Mouse (Mus musculus): ENCODE data around the gene Npas1.

Npas1 gene

GRCm38 (mm10) chr7:16477628-16478027 lies at the start of gene Npas1:
Npas1 (minus strand) TSS chr7:16477728.
- DNase-seq (ENCODE audit: low spot score in 2 of 2), result no peak

- no peak for DNase-seq (ENCODE audit: low spot score in 2 of 2)
Observed at GRCm38 (mm10) chr7:16525995-16526394, 48.5 kb upstream of the Npas1 start.

GRCm38 (mm10) chr7:16525448-16525847 lies 47.9 kb upstream of the Npas1 start:
- DNase-seq (ENCODE audit: low spot score in 2 of 2), result no peak

DNA sequence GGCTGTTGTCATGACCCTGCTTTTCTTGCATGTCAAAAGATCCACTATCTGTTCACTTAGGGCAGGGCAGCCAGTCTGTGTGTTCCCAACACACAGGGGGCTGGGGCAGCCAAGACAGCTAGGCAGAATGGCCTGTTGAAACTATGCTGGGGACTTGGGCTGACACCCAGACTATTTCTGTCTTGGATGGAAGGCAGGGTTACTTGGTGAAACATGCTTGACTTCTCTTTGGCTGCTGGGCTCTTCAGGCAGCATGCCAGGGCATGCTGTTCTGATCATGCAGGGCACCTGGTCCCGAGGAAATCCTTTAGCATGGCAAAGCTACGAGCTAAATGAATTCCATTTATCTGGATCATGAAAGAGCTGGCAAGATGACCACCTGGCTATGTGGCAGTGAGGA lies 46.8 kb upstream of the Npas1 start:
- no peak for DNase-seq (ENCODE audit: low spot score in 2 of 2)

GRCm38 (mm10) chr7:16519310-16519709 lies 41.8 kb upstream of the Npas1 start:
- no peak for DNase-seq (ENCODE audit: low spot score in 2 of 2)

DNA sequence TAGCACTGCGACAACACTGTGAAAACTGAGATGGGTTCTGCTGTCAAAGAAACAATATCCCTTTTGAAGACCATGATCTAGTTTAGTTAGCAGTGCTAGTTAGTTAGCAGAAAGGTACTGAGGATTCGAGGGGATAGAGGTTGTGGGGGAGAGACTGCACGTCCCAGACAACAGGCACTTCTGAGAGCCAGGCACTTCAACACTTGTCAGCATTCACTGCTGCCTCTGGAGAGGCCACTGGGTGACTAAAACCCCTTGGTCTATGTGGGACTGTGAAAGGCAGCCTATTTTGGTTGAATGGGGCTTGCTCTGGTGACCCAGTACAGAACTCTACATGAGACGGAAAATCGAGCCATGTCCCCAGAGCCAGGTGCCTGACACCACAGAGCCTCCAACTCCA lies 39.7 kb upstream of the Npas1 start:
- no peak for DNase-seq (ENCODE audit: low spot score in 2 of 2)

- DNase-seq (ENCODE audit: low spot score in 2 of 2), result peak; percentile 63 to 71
Observed at GRCm38 (mm10) chr7:16507284-16507683, 29.8 kb upstream of the Npas1 start.

DNA sequence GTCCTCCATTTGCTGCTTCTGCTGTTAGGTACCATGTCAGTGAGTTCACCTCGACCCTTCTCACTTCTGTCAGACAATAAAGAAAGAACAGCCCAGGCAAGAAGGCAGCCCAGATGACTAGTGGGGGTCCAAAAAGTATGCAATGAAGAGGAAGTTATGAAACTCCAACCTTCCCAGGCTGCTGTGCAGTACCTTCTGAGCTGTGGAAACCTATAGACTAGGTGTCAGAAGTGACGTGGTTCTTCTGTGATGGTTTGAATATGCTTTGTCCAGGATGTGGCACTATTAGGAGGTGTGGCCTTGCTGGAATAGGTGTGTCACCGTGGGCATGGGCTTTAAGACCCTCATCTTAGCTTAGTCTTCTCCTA lies 27.7 kb upstream of the Npas1 start:
- no peak for DNase-seq (ENCODE audit: low spot score in 2 of 2)

DNA sequence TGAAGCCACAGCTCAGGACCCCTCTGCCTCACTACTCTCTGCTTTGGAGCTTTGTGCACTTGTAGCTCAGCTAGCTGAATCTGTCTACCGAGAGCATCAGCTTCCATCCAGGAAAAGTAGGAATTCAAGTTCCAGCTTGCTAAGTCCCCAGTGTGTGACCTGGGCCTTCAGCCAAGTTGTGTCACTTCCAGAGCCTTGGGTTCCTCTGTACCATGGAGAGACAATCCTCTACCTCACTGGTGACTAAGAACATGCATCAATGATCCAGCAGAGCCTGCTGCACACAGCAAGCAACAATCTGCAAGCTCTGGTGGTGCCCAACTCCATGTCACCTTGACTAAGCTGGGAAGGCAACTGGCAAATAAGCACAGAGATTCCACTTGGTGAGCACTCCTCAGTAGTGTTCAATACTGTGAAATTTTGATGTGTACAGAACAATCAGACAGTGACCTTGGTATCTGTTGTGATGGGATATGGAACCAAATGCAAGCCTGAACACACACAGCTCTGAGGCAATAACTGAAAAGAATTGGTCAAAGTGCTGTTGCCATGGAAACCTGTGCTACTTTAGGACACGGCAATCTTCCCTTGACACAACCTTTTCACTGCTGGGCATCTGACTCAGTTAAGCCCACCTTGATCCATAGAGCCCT lies 27.2 kb upstream of the Npas1 start:
- no peak for DNase-seq (ENCODE audit: low spot score in 2 of 2)

DNA sequence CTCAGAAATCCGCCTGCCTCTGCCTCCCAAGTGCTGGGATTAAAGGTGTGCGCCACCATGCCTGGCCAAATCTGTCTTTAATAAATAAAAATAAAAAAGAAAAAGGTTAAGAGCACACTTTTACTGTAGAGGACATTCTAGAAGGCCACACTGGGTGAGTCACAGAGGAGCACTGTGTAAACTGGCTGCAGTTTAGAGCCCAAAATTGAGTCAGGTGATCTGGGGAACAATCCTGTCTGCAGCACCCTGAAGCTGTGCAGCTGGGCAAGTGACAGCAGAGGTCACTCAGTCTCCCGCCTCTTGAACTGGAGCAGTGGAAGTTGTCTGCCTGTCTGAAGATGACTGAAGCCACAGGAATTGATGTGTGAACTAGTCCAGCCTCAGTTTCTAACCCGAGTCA lies 24.0 kb upstream of the Npas1 start:
- no peak for DNase-seq (ENCODE audit: low spot score in 2 of 2)

GRCm38 (mm10) chr7:16499671-16500104 lies 22.2 kb upstream of the Npas1 start:
- DNase-seq (ENCODE audit: low spot score in 2 of 2), result no peak

DNA sequence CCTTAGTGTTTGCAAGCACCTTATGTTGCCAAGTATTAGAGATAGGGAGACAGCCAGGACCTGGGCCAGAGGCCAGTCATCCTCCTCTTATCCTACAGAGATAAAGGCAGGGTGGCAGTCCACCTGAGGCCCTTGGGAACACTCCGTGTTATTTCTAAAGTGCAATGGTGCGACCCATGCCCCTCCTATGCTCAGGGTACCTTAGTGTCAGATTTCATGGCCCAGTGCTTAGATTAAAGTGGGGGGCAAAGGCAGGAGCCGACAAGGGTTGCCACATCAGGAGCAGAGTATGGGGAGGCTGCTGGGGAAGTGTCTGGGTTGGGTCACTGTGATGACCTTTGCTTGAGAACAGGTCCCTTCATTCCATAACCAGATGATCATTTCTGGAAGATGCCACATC lies 18.7 kb upstream of the Npas1 start:
- no peak for DNase-seq (ENCODE audit: low spot score in 2 of 2)

- DNase-seq (ENCODE audit: low spot score in 2 of 2), result peak in 1 of 2 experiments; percentile 17
Observed at GRCm38 (mm10) chr7:16493361-16493760, 15.8 kb upstream of the Npas1 start.

GRCm38 (mm10) chr7:16492211-16492610 lies 14.7 kb upstream of the Npas1 start:
- no peak for DNase-seq (ENCODE audit: low spot score in 2 of 2)

- DNase-seq (ENCODE audit: low spot score in 2 of 2), result peak; percentile 43 to 49
Observed at GRCm38 (mm10) chr7:16491759-16492158, 14.2 kb upstream of the Npas1 start.

- no peak for DNase-seq (ENCODE audit: low spot score in 2 of 2)
Observed at GRCm38 (mm10) chr7:16489948-16490347, 12.4 kb upstream of the Npas1 start.

DNA sequence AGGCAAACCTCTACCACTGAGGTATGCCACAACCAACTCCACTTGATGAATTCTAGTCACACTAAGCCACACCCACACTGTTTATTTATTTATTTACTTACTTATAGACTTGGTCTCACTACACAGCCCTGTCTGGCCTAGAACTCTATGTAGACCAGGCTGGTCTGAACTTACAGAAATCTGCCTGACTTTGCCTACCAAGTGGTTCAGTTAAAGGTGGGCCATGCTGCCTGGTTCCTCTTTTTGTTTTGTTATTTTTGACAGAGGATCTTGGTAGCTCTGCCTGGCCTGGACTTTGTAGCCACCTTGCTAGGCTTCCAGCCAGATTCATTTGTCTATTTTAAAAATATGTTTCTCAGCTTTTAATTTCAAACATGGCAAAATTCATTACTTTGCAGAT lies 11.3 kb upstream of the Npas1 start:
- DNase-seq (ENCODE audit: low spot score in 2 of 2), result no peak

- DNase-seq (ENCODE audit: low spot score in 2 of 2), result no peak
Observed at GRCm38 (mm10) chr7:16476600-16476989, 933 bp downstream of the Npas1 start.

GRCm38 (mm10) chr7:16475764-16476599 lies 1.5 kb downstream of the Npas1 start:
- no peak for DNase-seq (ENCODE audit: low spot score in 2 of 2)

DNA sequence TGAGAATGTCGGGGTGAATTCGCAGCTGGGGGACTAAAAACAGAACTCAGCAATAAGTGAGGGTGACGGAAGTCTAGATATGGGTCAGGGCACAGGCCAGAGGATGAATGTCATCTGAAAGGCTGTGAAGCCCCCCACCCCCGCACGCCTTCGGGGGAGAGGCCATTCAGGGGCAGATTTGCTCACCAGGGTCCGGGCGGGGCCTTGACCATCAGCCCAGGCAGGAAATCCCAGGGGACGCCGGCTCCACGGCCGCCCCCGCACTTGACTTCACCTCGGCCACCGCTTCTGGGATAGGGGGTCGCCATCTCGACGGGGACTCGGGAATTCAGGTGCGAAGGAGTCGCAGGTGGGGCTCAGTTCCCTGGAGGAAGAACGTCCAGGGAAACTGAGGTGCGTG lies 2.2 kb downstream of the Npas1 start:
- no peak for DNase-seq (ENCODE audit: low spot score in 2 of 2)

DNA sequence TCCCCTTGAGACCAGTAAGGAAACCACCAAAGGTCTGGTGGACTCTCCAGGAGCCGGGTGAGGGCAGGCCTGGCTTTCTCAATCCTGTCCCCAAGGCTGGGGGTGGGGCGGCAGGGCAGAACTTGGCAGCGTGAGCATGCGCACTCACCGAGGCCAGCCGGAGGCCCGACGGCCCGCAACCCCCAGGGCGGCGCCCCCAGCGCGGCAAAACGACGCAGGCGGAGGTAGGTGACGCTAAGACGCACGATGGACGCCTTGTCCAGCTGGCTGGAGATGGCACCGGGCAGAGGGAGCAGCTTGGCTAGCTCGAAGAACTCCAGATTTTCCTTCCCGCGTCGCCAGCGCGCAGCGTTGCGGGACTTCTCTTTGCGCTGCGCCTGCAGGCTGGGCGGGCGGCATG lies 3.1 kb downstream of the Npas1 start:
- peak in 1 of 2 experiments; percentile 22 for DNase-seq (ENCODE audit: low spot score in 2 of 2)

DNA sequence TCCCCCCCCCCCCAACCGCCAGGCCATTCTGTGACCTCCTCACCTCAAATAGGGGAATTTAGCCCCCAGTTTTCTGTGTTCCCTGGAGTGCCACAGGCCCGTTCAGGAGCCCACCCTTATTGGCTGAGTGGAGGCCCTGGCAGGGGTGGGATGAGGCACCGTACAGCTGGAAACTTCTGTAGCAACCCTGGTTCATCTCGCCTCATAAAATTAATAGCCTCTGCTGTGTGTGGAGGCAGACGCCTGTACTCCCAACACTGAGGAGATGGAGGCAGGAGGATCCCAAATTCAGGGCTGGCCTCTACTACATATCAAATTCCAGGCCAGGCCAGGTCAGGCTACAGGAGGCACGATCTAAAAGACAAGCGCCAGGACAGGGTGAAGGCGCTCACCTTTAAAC lies 3.7 kb downstream of the Npas1 start:
- DNase-seq (ENCODE audit: low spot score in 2 of 2), result no peak

DNA sequence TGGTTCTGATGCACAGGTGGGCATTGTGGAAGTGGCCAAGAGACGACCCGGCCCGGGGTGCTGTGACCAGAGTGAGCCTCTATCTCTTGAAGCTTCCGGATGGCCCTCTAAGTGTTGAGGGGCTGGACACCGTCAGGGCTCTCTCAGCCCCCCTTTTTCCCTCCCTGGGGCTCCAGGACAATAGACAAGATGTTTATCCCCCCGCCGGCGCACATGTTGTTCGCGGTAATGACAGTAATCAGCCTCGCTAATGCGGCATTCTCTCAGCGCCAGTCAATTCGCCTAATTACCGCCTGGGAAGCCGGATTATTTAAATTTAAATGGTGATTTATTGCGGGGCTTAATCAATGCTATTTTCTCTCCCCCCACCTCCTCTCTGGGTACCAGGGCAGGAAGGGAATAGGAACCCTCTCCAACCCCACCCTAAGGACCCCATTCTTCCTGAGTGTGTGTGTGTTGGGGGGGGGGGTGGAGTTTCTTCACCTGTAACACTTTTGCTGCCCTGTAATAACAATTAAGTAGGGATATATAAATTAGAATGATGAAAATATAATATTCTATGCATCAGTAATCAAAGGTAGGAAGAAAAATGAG lies 5.3 kb downstream of the Npas1 start:
- DNase-seq (ENCODE audit: low spot score in 2 of 2), result no peak

Measured in spleen, postnatal 36 days (tissue).